Mouse (Mus musculus): ENCODE results near the gene Agtpbp1. TPM values are rescaled to one million over a fixed set of nuclear protein-coding genes. Genes with fewer than 3 reads are reported as not detected.

The Agtpbp1 gene
- total RNA-seq, 1 experiment from 2014 or later: 38.4 TPM

- DNase-seq: no peak
Observed at GRCm38 (mm10) chr13:59423871-59424270, 161.2 kb downstream of the Agtpbp1 start.

- DNase-seq: no peak
Observed at GRCm38 (mm10) chr13:59416530-59417230, 168.3 kb downstream of the Agtpbp1 start.

GRCm38 (mm10) chr13:59413885-59414284, 171.1 kb downstream of the Agtpbp1 start:
- no peak for DNase-seq

- no peak for DNase-seq
Observed at GRCm38 (mm10) chr13:59412672-59413071, 172.4 kb downstream of the Agtpbp1 start.

- DNase-seq: no peak
Observed at GRCm38 (mm10) chr13:59407182-59407581, 177.8 kb downstream of the Agtpbp1 start.

- no peak for DNase-seq
Observed at GRCm38 (mm10) chr13:59402026-59402775, 182.8 kb downstream of the Agtpbp1 start.

GRCm38 (mm10) chr13:59397571-59397970, 187.5 kb downstream of the Agtpbp1 start:
- peak; percentile 44 for DNase-seq

Other genes with a start within 250 kb of the Agtpbp1 start
- gene Naa35, start within 50 bp of the Agtpbp1 start, total RNA-seq (2021): 63.1 and 68.0 TPM in 2 replicates
- gene Golm1, start 90.6 kb upstream of the Agtpbp1 start, total RNA-seq (2021): 5.7 and 7.2 TPM in 2 replicates
- gene 4921517D22Rik, start 108.9 kb upstream of the Agtpbp1 start, total RNA-seq (2021): not detected in 2 replicates
- not detected in 2 replicates for gene Spata31d1a, start 125.1 kb upstream of the Agtpbp1 start, total RNA-seq (2021)
- not detected in 2 replicates for gene Spata31d1b, start 127.1 kb upstream of the Agtpbp1 start, total RNA-seq (2021)
- not detected in 2 replicates for gene Spata31d1d, start 146.5 kb upstream of the Agtpbp1 start, total RNA-seq (2021)
- gene 1700014D04Rik, start 161.5 kb upstream of the Agtpbp1 start, total RNA-seq (2021): not detected in 2 replicates
- 82.8 and 99.6 TPM in 2 replicates for gene Isca1, start 184.6 kb upstream of the Agtpbp1 start, total RNA-seq (2021)
- gene Gm49354, start 197.0 kb upstream of the Agtpbp1 start, total RNA-seq (2021): not detected in 2 replicates
- 59.2 and 76.0 TPM in 2 replicates for gene Tut7, start 237.9 kb upstream of the Agtpbp1 start, total RNA-seq (2021)

All from adrenal gland, postnatal 25 days (tissue).